Mouse (Mus musculus) small intestine, adult 2 months (tissue): Measurements from ENCODE around the gene Hnf1b.

Source experiments
- CTCF ChIP-seq: fragments of 200-500 bp; IDR thresholded peaks from 2 replicates; pipeline ENCODE4 v1.5.1; 2012; ENCODE audit warnings: low read depth, mild to moderate bottlenecking, control low read depth, inconsistent platforms, low read length, moderate library complexity, mixed read lengths; ENCODE audit not compliant: insufficient replicate concordance, insufficient read length; ENCODE audit errors: extremely low read depth
- POLR2A ChIP-seq: fragments of 200-500 bp; IDR thresholded peaks from 2 replicates; pipeline ENCODE4 v1.6.1; 2012; ENCODE audit warnings: low read depth, mild to moderate bottlenecking, control low read depth, inconsistent platforms, low read length, moderate library complexity

DNA sequence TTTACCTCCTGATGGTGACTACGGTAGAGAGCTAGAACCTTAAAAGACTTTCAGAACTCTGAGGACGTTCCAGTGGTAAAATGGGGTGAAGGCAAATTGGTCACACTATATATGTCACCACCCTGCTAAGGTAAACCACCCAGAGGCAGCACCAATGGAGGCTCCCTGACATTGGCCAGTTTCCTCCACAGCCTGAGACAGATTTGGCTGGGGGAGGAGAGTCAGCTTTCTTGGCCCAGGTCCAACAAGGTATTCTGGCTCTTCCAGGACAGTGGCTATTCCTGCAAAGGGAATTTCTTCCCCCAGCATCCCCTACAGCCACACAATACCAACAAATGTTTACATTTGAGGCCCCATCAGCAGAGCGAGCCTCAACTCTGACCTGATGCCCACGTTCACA lies 31.9 kb upstream of the Hnf1b start:
- no peak for TF ChIP-seq POLR2A
- TF ChIP-seq CTCF: no peak
